Mouse (Mus musculus): ENCODE measurements around the gene Gsta3.

DNA sequence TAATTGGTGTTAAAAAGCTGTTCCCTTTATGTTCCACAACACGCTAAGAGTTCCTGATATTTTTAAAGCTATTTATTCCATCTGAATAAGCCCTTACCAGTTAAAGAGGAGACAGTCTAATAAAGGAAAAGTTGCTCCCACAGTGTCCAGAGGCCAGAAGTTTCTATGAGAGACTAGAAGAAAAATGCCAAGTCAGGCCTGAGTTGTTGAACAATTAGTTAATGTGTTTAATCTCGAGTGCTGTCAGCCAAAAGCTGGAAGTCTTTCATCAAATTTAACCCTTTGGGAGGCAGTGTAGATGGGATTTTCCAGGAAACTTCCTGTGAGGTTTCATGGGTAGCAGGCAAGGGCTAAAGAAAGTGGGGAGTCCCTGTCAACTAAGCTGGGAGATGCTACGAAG is 59.4 kb downstream of the Gsta3 start:
- TF ChIP-seq EP300 (IDR thresholded peaks at IDR 0.05; ENCODE audit: insufficient read depth, low read depth, low read length) (no peak), POLR2A (IDR thresholded peaks at IDR 0.05; ENCODE audit: insufficient read depth, low read depth, low read length) (no peak), CTCF (IDR thresholded peaks at IDR 0.05) (no peak)
